Mouse (Mus musculus): ENCODE data around the gene Mcm9.

The Mcm9 gene

DNA sequence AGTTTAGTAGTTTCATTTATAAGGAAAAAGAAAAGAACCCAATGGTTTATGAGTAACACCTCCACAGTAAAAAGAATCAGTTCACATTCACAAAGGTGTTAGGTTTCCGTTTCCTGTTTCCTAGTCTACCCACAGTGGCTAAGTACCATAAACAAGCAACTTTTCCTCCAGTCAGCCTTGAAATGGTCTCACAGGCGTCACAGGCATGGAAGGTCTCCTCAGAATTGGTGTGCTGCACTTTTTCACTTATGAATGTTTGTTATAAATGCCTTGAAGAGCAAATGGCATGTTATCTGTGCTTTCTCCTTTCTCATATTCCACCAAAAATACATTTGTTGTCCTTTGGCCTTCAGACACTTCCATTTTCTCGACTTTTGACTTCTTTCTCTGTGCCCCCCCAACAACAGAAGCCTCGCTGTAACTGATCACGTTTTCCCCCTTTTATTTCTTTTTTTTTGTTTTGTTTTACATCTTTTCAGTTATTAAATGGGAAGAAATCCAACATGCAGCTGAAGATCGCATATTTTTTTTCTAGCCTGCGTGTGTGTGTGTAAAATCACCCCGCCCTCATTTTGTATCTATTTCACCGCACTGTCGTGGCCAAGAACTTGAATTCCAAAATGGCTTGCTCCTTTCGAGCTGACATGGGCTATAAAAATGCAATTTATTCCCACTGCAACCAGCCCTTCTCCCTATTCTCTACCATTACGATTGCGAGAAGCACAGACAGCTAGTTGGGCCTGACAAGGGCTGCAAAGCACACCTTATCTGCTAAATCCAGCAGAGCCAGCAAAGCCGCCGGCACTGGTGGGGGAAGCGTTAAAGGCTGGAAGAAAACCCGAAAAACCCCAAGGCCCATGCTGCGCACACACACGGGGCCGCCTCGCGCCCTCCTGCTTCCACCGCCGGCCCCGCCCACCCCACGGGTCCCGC is 34.2 kb downstream of the Mcm9 start:
- Histone ChIP-seq H3K9me3 (ENCODE audit: low read length) (no peaks in the 10 kb centered on the region), H3K27me3 (ENCODE audit: insufficient read depth, low read length) (no peaks in the 10 kb centered on the region), H3K4me3 (replicated peaks; ENCODE audit: low read length) (peak overlapping the region; percentile 75), H3K4me1 (replicated peaks; ENCODE audit: low read depth, low read length) (peaks cover 32% of the 10 kb centered on the region), H3K36me3 (ENCODE audit: insufficient read depth, low read length) (peaks cover 15% of the 10 kb centered on the region)
- TF ChIP-seq POU5F1 (IDR thresholded peaks at IDR 0.05; ENCODE audit: borderline replicate concordance, low read length) (no peak), NANOG (IDR thresholded peaks at IDR 0.05; ENCODE audit: borderline replicate concordance, low read length) (no peak), CTCF (conservative IDR thresholded peaks at IDR 0.05; ENCODE audit: low read length) (no peak)

DNA sequence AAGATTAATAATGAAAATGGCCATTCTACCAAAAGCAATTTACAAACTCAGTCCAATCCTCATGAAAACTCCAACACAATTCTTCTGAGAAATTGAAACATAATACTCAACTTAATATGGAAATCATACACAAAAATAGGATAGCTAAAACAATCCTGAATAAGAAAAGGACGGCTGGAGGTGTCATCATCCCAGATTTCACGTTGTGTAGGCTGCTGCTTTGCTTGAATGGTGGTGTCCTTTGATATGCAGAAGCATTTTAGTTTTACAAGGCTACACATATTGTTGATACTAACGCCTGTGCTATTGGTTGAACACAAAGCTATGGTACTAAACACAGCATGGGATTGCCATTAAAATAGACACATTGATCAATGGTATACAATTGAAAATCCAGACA is 44.5 kb downstream of the Mcm9 start:
- Histone ChIP-seq H3K9me3 (ENCODE audit: low read length) (no peaks in the 10 kb centered on the region), H3K36me3 (ENCODE audit: insufficient read depth, low read length) (no peaks in the 10 kb centered on the region), H3K4me1 (replicated peaks; ENCODE audit: low read depth, low read length) (peaks cover 17% of the 10 kb centered on the region; the same call in 1 of the 2 replicates), H3K27me3 (ENCODE audit: insufficient read depth, low read length) (no peaks in the 10 kb centered on the region), H3K4me3 (replicated peaks; ENCODE audit: low read length) (no peak overlapping the region)
- TF ChIP-seq POU5F1 (IDR thresholded peaks at IDR 0.05; ENCODE audit: borderline replicate concordance, low read length), result no peak
- TF ChIP-seq NANOG (IDR thresholded peaks at IDR 0.05; ENCODE audit: borderline replicate concordance, low read length), result no peak
- TF ChIP-seq CTCF (conservative IDR thresholded peaks at IDR 0.05; ENCODE audit: low read length), result no peak

DNA sequence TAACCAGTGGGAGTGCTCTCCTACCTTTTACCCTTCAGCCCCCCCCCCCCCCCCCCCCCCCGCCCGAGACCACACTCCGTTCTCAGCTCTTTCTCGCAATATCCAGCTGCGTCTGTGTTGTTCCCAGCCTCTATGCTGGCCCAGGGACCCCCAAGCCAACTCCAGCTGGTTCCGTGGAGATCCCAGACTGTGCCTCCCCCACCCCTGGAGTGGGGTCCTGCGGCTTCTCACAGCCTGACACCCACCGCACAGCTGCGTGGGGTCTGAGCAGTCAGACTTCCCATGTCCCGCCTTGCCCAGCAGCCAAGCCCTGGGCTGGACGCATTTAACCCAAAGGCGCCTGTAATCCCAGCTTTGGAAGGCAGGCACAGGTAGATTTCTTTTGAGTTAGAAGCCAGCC is 49.2 kb downstream of the Mcm9 start:
- TF ChIP-seq CTCF (conservative IDR thresholded peaks at IDR 0.05; ENCODE audit: low read length) (no peak), POU5F1 (IDR thresholded peaks at IDR 0.05; ENCODE audit: borderline replicate concordance, low read length) (no peak), NANOG (IDR thresholded peaks at IDR 0.05; ENCODE audit: borderline replicate concordance, low read length) (no peak)
- peak overlapping the region; percentile 76 for H3K4me3 ChIP-seq (replicated peaks; ENCODE audit: low read length)
- no peaks in the 10 kb centered on the region for H3K36me3 ChIP-seq (ENCODE audit: insufficient read depth, low read length)
- H3K27me3 ChIP-seq (ENCODE audit: insufficient read depth, low read length), result no peaks in the 10 kb centered on the region
- H3K9me3 ChIP-seq (ENCODE audit: low read length), result no peaks in the 10 kb centered on the region
- peaks cover 17% of the 10 kb centered on the region for H3K4me1 ChIP-seq (replicated peaks; ENCODE audit: low read depth, low read length)

DNA sequence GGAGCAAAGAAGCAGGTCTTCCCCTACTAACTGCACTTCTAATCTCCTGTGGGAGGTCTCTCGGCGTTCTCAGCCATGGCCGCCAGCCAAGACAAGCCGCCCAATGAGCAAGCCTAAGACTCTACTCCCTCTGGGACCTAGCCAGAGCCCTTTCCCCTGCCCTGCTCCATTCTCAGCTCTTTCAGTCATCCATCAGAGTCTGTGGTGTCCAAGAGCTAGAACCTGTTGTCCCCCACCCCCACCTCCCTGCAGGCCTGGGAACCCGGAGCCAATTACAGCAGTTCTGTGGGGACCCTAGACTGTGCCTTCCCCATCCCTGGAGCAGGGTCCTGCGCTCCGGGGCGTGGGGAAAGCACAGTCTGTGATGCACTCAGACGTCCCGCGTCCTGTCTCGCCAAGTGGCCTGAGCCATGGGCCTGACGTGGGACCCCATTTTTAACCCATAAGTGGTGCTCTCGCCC is 49.6 kb downstream of the Mcm9 start:
- Histone ChIP-seq H3K36me3 (ENCODE audit: insufficient read depth, low read length) (no peaks in the 10 kb centered on the region), H3K4me3 (replicated peaks; ENCODE audit: low read length) (peak overlapping the region; percentile 76), H3K4me1 (replicated peaks; ENCODE audit: low read depth, low read length) (peaks cover 13% of the 10 kb centered on the region), H3K27me3 (ENCODE audit: insufficient read depth, low read length) (no peaks in the 10 kb centered on the region), H3K9me3 (ENCODE audit: low read length) (no peaks in the 10 kb centered on the region)
- TF ChIP-seq POU5F1 (IDR thresholded peaks at IDR 0.05; ENCODE audit: borderline replicate concordance, low read length), result no peak
- no peak for TF ChIP-seq NANOG (IDR thresholded peaks at IDR 0.05; ENCODE audit: borderline replicate concordance, low read length)
- TF ChIP-seq CTCF (conservative IDR thresholded peaks at IDR 0.05; ENCODE audit: low read length), result no peak

DNA sequence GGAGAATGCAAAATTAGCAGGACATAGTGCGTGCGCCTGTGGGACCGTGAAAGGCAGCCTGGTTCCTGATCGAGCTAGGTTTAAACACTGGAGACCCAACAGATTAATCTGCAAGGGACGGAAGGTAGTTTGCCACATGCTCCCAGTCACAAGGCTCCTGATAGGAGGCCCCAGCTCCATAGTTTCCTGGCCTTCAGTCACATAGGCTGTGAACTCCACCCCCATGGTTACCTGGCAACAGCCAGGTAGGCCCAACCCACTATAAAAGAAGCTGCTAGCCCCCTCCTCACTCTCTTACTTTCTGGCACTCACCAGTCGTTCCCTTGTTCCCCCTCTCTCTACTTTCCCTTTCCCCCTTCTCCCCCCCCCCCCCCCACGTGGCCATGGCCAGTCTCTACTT is 50.1 kb downstream of the Mcm9 start:
- H3K9me3 ChIP-seq (ENCODE audit: low read length), result no peaks in the 10 kb centered on the region
- peaks cover 13% of the 10 kb centered on the region for H3K4me1 ChIP-seq (replicated peaks; ENCODE audit: low read depth, low read length)
- H3K27me3 ChIP-seq (ENCODE audit: insufficient read depth, low read length), result no peaks in the 10 kb centered on the region
- TF ChIP-seq NANOG (IDR thresholded peaks at IDR 0.05; ENCODE audit: borderline replicate concordance, low read length), result no peak
- TF ChIP-seq CTCF (conservative IDR thresholded peaks at IDR 0.05; ENCODE audit: low read length), result no peak
- no peak for TF ChIP-seq POU5F1 (IDR thresholded peaks at IDR 0.05; ENCODE audit: borderline replicate concordance, low read length)
- peak overlapping the region; percentile 76 for H3K4me3 ChIP-seq (replicated peaks; ENCODE audit: low read length)
- no peaks in the 10 kb centered on the region for H3K36me3 ChIP-seq (ENCODE audit: insufficient read depth, low read length)

DNA sequence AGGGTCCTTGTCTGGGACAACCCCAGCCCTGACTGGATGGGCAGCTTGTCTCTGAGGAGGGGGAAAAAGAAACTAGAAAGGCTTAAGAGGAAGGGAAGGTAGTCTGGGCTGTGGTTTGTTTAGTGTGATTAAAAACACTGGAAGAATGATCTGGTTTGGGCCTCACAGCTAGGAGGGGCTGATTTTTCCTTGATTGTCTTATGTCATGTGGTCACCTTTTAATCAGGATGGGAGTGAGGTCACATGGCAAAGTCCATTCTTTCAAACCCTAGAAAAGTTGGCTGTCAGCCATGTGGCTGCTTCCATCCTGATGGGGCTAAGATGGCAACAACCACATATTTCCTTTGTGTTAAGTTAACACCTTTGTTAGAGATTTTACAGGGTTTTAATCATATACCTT is 61.7 kb downstream of the Mcm9 start:
- Histone ChIP-seq H3K4me1 (replicated peaks; ENCODE audit: low read depth, low read length) (no peaks in the 10 kb centered on the region), H3K27me3 (ENCODE audit: insufficient read depth, low read length) (0 out of 2 replicates have a peak, but pooled peaks cover 3% of the 10 kb centered on the region), H3K4me3 (replicated peaks; ENCODE audit: low read length) (no peak overlapping the region), H3K9me3 (ENCODE audit: low read length) (no peaks in the 10 kb centered on the region), H3K36me3 (ENCODE audit: insufficient read depth, low read length) (no peaks in the 10 kb centered on the region)
- TF ChIP-seq CTCF (conservative IDR thresholded peaks at IDR 0.05; ENCODE audit: low read length) (no peak), POU5F1 (IDR thresholded peaks at IDR 0.05; ENCODE audit: borderline replicate concordance, low read length) (no peak), NANOG (IDR thresholded peaks at IDR 0.05; ENCODE audit: borderline replicate concordance, low read length) (no peak)

DNA sequence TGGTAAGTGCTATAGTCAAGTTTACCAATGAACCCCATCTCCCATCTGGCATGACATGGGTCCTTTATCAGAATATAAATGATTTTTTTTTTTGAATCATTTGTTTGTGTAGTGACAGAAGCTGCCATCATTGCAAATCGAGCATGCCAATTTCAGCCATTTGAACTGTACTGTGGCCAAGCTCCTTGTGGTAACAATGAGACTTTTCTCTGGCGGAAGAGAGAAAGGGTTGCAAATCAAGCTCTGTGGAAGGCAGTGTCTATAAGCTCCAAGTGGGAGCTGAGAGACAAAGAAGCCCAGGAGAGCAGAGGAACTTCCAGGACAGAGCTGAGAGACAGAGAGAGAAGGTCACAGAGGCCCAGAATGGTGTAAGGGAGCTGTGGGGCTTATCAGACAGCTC is 64.7 kb downstream of the Mcm9 start:
- no peak for TF ChIP-seq POU5F1 (IDR thresholded peaks at IDR 0.05; ENCODE audit: borderline replicate concordance, low read length)
- no peak for TF ChIP-seq CTCF (conservative IDR thresholded peaks at IDR 0.05; ENCODE audit: low read length)
- TF ChIP-seq NANOG (IDR thresholded peaks at IDR 0.05; ENCODE audit: borderline replicate concordance, low read length), result no peak
- Histone ChIP-seq H3K4me3 (replicated peaks; ENCODE audit: low read length) (no peak overlapping the region), H3K9me3 (ENCODE audit: low read length) (no peaks in the 10 kb centered on the region), H3K36me3 (ENCODE audit: insufficient read depth, low read length) (no peaks in the 10 kb centered on the region), H3K4me1 (replicated peaks; ENCODE audit: low read depth, low read length) (no peaks in the 10 kb centered on the region), H3K27me3 (ENCODE audit: insufficient read depth, low read length) (0 out of 2 replicates have a peak, but pooled peaks cover 4% of the 10 kb centered on the region)

DNA sequence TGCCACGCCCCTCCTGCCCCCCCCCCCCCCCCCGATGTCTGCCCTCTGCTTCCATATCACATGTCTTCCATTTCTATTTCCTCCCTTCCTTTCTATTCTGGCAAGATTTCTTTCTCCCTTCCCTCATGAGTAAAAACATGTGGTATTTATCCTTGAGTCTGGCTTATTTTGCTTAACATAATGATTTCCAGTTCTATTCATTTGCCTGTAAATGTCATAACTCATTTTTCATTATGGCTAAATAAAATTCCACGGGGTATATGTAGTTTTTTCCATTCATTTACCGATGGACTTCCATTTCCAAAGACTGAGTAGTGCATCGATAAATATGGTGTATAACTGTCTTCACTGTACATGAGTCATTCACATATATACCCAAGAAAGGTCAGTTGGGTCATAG is 68.2 kb downstream of the Mcm9 start:
- Histone ChIP-seq H3K36me3 (ENCODE audit: insufficient read depth, low read length) (no peaks in the 10 kb centered on the region), H3K4me3 (replicated peaks; ENCODE audit: low read length) (no peak overlapping the region), H3K4me1 (replicated peaks; ENCODE audit: low read depth, low read length) (no peaks in the 10 kb centered on the region), H3K9me3 (ENCODE audit: low read length) (no peaks in the 10 kb centered on the region), H3K27me3 (ENCODE audit: insufficient read depth, low read length) (0 out of 2 replicates have a peak, but pooled peaks cover 4% of the 10 kb centered on the region)
- TF ChIP-seq POU5F1 (IDR thresholded peaks at IDR 0.05; ENCODE audit: borderline replicate concordance, low read length) (no peak), CTCF (conservative IDR thresholded peaks at IDR 0.05; ENCODE audit: low read length) (no peak), NANOG (IDR thresholded peaks at IDR 0.05; ENCODE audit: borderline replicate concordance, low read length) (no peak)
